Mouse (Mus musculus) liver (tissue): ENCODE results near the gene Poglut1.
"Not testable (repeated sequence)": the region's sequence is repeated elsewhere in the genome, so short reads cannot be mapped to it uniquely, and the experiment has no call there.

ENCODE experiments used
- DNase-seq: peaks from one replicate; pipeline ENCODE4 v3.0.0-alpha.2; 2020; ENCODE audit warnings: mixed read lengths

Gene Poglut1

GRCm38 (mm10) chr16:38526264-38526663, 23.8 kb downstream of the Poglut1 start:
- no peak for DNase-seq

- peak; percentile 96 for DNase-seq
Observed at GRCm38 (mm10) chr16:38522129-38523084, 27.7 kb downstream of the Poglut1 start, which contains the start of gene Timmdc1. Gene Timmdc1 (minus strand): TSS chr16:38522663.

GRCm38 (mm10) chr16:38521211-38521987, 28.7 kb downstream of the Poglut1 start:
- no peak for DNase-seq

GRCm38 (mm10) chr16:38519140-38519539, 30.9 kb downstream of the Poglut1 start:
- no peak for DNase-seq

GRCm38 (mm10) chr16:38510846-38511245, 39.2 kb downstream of the Poglut1 start:
- DNase-seq, result no peak

GRCm38 (mm10) chr16:38506041-38506634, 43.9 kb downstream of the Poglut1 start:
- peak; percentile 60 for DNase-seq

- no peak for DNase-seq
Observed at GRCm38 (mm10) chr16:38503528-38503927, 46.5 kb downstream of the Poglut1 start.

GRCm38 (mm10) chr16:38502469-38502868, 47.6 kb downstream of the Poglut1 start:
- DNase-seq, result no peak

- no peak for DNase-seq
Observed at GRCm38 (mm10) chr16:38496604-38497140, 53.4 kb downstream of the Poglut1 start.

GRCm38 (mm10) chr16:38493890-38494289, 56.2 kb downstream of the Poglut1 start:
- DNase-seq, result no peak

- no peak for DNase-seq
Observed at GRCm38 (mm10) chr16:38492551-38492950, 57.5 kb downstream of the Poglut1 start.

GRCm38 (mm10) chr16:38483582-38484309, 66.3 kb downstream of the Poglut1 start:
- DNase-seq, result no peak

- DNase-seq, result peak; percentile 49
Observed at GRCm38 (mm10) chr16:38482780-38483562, 67.1 kb downstream of the Poglut1 start.

GRCm38 (mm10) chr16:38481327-38481726, 68.7 kb downstream of the Poglut1 start:
- DNase-seq, result peak; percentile 39

GRCm38 (mm10) chr16:38478296-38478695, 71.8 kb downstream of the Poglut1 start:
- no peak for DNase-seq

GRCm38 (mm10) chr16:38477241-38477608, 72.8 kb downstream of the Poglut1 start:
- DNase-seq, result not testable (repeated sequence)

GRCm38 (mm10) chr16:38476312-38477240, 73.5 kb downstream of the Poglut1 start:
- DNase-seq, result peak; percentile 46

- DNase-seq, result no peak
Observed at GRCm38 (mm10) chr16:38475681-38476311, 74.3 kb downstream of the Poglut1 start.
